Mouse (Mus musculus): ENCODE results near the gene Sh3bp5. TPM values are rescaled to one million over a fixed set of nuclear protein-coding genes. Genes with fewer than 3 reads are reported as not detected.

Sh3bp5 gene
- polyA plus RNA-seq, 1 experiment from 2014 or later = 29.9 TPM

GRCm38 (mm10) chr14:31432424-31432823 lies 3.5 kb downstream of the Sh3bp5 start:
- Histone ChIP-seq H3K36me3 (no peaks in the 10 kb centered on the region), H3K9ac (no peak overlapping the region), H3K27ac (ENCODE audit: poor library complexity, severe bottlenecking) (0 out of 2 replicates have a peak overlapping the region, but pooled peaks have one; percentile 18), H3K9me3 (replicated peaks) (no peaks in the 10 kb centered on the region), H3K4me1 (replicated peaks) (peaks cover 64% of the 10 kb centered on the region), H3K4me3 (no peak overlapping the region), H3K4me2 (peak overlapping the region; percentile 9; the same call in 1 of the 2 replicates), H3K27me3 (replicated peaks) (no peaks in the 10 kb centered on the region)
- WGBS = 41% methylated on average over 4 of the region's 4 CpGs
- ATAC-seq (ENCODE audit: insufficient number of reproducible peaks, low FRiP score) = no peak

DNA sequence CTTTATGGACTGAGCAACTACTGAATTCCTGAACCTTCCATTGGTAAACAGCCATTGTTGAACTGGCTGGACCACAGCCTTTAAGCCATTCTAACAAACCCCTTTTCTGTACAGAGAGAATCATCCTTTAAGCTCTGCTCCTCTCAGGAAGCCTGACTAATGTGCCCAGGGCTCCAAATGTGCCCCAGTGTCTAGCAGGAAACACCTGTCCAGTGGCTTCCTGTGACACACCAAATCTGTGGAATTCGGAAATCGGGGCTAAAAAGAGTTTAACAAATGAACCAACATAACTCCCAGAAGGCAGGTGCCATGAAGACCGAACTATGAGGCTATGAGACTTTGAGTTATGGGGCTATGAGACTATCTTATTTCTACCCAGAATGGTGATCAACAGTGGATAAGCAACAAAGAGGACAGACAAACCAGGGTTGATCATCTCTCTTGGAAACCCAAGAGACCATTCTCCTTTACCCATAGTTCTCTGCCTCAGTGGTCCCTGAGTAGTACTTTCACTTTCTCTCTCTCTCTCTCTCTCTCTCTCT lies 4.0 kb downstream of the Sh3bp5 start:
- 63% methylated on average over 3 of the region's 3 CpGs for WGBS
- Histone ChIP-seq H3K9ac (no peak overlapping the region), H3K27me3 (replicated peaks) (no peaks in the 10 kb centered on the region), H3K9me3 (replicated peaks) (no peaks in the 10 kb centered on the region), H3K36me3 (peaks cover 3% of the 10 kb centered on the region), H3K4me1 (replicated peaks) (peaks cover 69% of the 10 kb centered on the region), H3K27ac (ENCODE audit: poor library complexity, severe bottlenecking) (0 out of 2 replicates have a peak overlapping the region, but pooled peaks have one; percentile 18), H3K4me2 (0 out of 2 replicates have a peak overlapping the region, but pooled peaks have one; percentile 9), H3K4me3 (no peak overlapping the region)
- no peak for ATAC-seq (ENCODE audit: insufficient number of reproducible peaks, low FRiP score)

DNA sequence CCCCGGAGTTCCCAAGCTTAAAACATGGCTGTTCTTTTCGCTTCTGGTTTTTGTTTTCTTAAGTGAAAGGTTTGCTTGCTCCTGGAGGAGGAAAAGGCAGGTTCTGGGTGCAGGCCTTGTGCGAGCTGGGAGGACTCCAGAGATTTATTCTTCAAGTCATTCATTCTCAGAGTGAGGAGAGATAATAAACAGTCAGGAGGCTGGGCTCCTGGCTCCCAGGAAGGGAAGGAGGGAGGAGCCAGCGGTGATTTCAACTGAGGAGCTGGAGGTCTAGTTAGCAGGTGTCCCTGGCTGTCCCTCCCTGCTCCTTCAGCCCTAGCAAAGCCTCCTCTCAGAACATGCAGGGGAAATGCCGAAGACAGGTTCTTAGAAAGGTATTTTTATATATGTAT lies 6.9 kb downstream of the Sh3bp5 start:
- peak overlapping the region; percentile 56 for H3K27ac ChIP-seq (ENCODE audit: poor library complexity, severe bottlenecking)
- peaks cover 6% of the 10 kb centered on the region; the same call in 1 of the 2 replicates for H3K9me3 ChIP-seq (replicated peaks)
- WGBS = 28% methylated on average over 5 of the region's 5 CpGs
- 0 out of 2 replicates have a peak overlapping the region, but pooled peaks have one; percentile 1 for H3K9ac ChIP-seq
- H3K27me3 ChIP-seq (replicated peaks) = no peaks in the 10 kb centered on the region
- H3K4me1 ChIP-seq (replicated peaks) = peaks cover 58% of the 10 kb centered on the region
- H3K4me2 ChIP-seq = peak overlapping the region; percentile 43
- H3K36me3 ChIP-seq = peaks cover 18% of the 10 kb centered on the region
- ATAC-seq (ENCODE audit: insufficient number of reproducible peaks, low FRiP score) = no peak; the same call in 1 of the 2 replicates
- H3K4me3 ChIP-seq = no peak overlapping the region

DNA sequence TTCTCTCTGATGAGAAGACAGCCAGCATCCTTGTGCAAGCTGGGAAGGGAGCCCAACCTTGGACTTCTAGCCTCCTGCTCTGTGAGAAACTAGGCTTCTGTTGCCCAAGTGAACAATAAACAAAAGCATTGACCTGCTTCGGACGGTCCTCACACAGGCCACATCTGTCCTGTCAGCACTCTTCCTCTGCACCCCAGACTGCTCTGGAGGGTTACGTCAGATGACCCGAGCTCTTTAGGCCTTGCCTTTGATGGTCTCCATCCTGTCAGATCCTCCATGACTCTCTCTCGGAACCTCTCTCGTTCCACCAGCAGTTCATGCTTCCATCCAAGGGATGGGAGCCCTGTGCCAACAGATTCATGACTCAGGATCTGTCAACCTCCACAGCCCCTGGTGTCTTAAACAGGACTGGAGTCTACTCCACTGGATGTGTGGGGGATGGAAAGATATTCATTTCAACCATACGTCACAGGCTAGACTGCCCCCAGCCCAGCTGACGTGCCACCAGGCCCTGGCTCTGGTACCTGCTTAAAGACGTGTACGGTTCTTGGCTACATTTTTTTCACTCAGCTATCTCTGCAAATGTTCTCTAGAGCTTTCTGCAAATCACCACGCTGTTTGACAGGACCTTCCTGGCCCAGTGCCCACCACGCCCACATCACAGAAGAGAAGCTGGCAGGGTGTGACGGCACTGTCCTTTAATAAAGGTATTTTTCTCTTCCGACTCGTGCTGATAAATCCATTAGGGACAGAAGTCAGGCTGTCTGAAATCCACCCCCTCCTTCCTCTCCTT lies 7.5 kb downstream of the Sh3bp5 start:
- peaks cover 18% of the 10 kb centered on the region for H3K36me3 ChIP-seq
- peaks cover 6% of the 10 kb centered on the region; the same call in 1 of the 2 replicates for H3K9me3 ChIP-seq (replicated peaks)
- 0 out of 2 replicates have a peak overlapping the region, but pooled peaks have one; percentile 1 for H3K9ac ChIP-seq
- H3K4me3 ChIP-seq = no peak overlapping the region
- H3K27me3 ChIP-seq (replicated peaks) = no peaks in the 10 kb centered on the region
- H3K4me2 ChIP-seq = peak overlapping the region; percentile 43
- ATAC-seq (ENCODE audit: insufficient number of reproducible peaks, low FRiP score) = peak; percentile 54
- 21% methylated on average over 15 of the region's 15 CpGs for WGBS
- peaks cover 60% of the 10 kb centered on the region for H3K4me1 ChIP-seq (replicated peaks)
- H3K27ac ChIP-seq (ENCODE audit: poor library complexity, severe bottlenecking) = peak overlapping the region; percentile 56

- H3K4me2 ChIP-seq = peak overlapping the region; percentile 27; the same call in 1 of the 2 replicates
Observed at GRCm38 (mm10) chr14:31422961-31423791, 12.7 kb downstream of the Sh3bp5 start.

GRCm38 (mm10) chr14:31422395-31422794 lies 13.5 kb downstream of the Sh3bp5 start:
- H3K4me2 ChIP-seq = no peak overlapping the region
- no peak overlapping the region for H3K4me3 ChIP-seq
- H3K36me3 ChIP-seq = peaks cover 18% of the 10 kb centered on the region
- peak overlapping the region; percentile 74 for H3K27ac ChIP-seq (ENCODE audit: poor library complexity, severe bottlenecking)
- peaks cover 6% of the 10 kb centered on the region; the same call in 1 of the 2 replicates for H3K9me3 ChIP-seq (replicated peaks)
- no peaks in the 10 kb centered on the region for H3K27me3 ChIP-seq (replicated peaks)
- peaks cover 71% of the 10 kb centered on the region for H3K4me1 ChIP-seq (replicated peaks)
- ATAC-seq (ENCODE audit: insufficient number of reproducible peaks, low FRiP score) = no peak
- WGBS = 92% methylated on average over 5 of the region's 5 CpGs
- no peak overlapping the region for H3K9ac ChIP-seq

More at GRCm38 (mm10) chr14:31422961-31423791, 12.7 kb downstream of the Sh3bp5 start:
- Histone ChIP-seq H3K9me3 (replicated peaks) (peaks cover 6% of the 10 kb centered on the region; the same call in 1 of the 2 replicates), H3K27me3 (replicated peaks) (no peaks in the 10 kb centered on the region), H3K9ac (no peak overlapping the region), H3K4me3 (no peak overlapping the region), H3K27ac (ENCODE audit: poor library complexity, severe bottlenecking) (peak overlapping the region; percentile 74), H3K4me1 (replicated peaks) (peaks cover 72% of the 10 kb centered on the region), H3K36me3 (peaks cover 18% of the 10 kb centered on the region)
- ATAC-seq (ENCODE audit: insufficient number of reproducible peaks, low FRiP score) = peak; percentile 80
- WGBS = 52% methylated on average over 11 of the region's 11 CpGs

GRCm38 (mm10) chr14:31421509-31422295 lies 14.2 kb downstream of the Sh3bp5 start:
- 89% methylated on average over 18 of the region's 18 CpGs for WGBS
- Histone ChIP-seq H3K4me2 (no peak overlapping the region), H3K9ac (no peak overlapping the region), H3K27ac (ENCODE audit: poor library complexity, severe bottlenecking) (no peak overlapping the region; the same call in 1 of the 2 replicates), H3K4me1 (replicated peaks) (peaks cover 72% of the 10 kb centered on the region), H3K9me3 (replicated peaks) (peaks cover 6% of the 10 kb centered on the region; the same call in 1 of the 2 replicates), H3K27me3 (replicated peaks) (no peaks in the 10 kb centered on the region), H3K36me3 (peaks cover 13% of the 10 kb centered on the region), H3K4me3 (no peak overlapping the region)
- ATAC-seq (ENCODE audit: insufficient number of reproducible peaks, low FRiP score) = no peak

- no peak for ATAC-seq (ENCODE audit: insufficient number of reproducible peaks, low FRiP score)
- Histone ChIP-seq H3K9ac (no peak overlapping the region), H3K27ac (ENCODE audit: poor library complexity, severe bottlenecking) (no peak overlapping the region; the same call in 1 of the 2 replicates), H3K4me3 (no peak overlapping the region), H3K36me3 (peaks cover 6% of the 10 kb centered on the region), H3K27me3 (replicated peaks) (no peaks in the 10 kb centered on the region), H3K4me2 (no peak overlapping the region), H3K9me3 (replicated peaks) (peaks cover 6% of the 10 kb centered on the region; the same call in 1 of the 2 replicates), H3K4me1 (replicated peaks) (peaks cover 79% of the 10 kb centered on the region)
- 83% methylated on average over 7 of the region's 7 CpGs for WGBS
Observed at GRCm38 (mm10) chr14:31420985-31421384, 14.9 kb downstream of the Sh3bp5 start.

GRCm38 (mm10) chr14:31420562-31420961 lies 15.3 kb downstream of the Sh3bp5 start:
- Histone ChIP-seq H3K4me2 (no peak overlapping the region), H3K4me3 (no peak overlapping the region), H3K4me1 (replicated peaks) (peaks cover 83% of the 10 kb centered on the region), H3K9ac (0 out of 2 replicates have a peak overlapping the region, but pooled peaks have one; percentile 8), H3K9me3 (replicated peaks) (peaks cover 2% of the 10 kb centered on the region; the same call in 1 of the 2 replicates), H3K27me3 (replicated peaks) (no peaks in the 10 kb centered on the region), H3K36me3 (peaks cover 2% of the 10 kb centered on the region), H3K27ac (ENCODE audit: poor library complexity, severe bottlenecking) (no peak overlapping the region)
- 81% methylated on average over 7 of the region's 7 CpGs for WGBS
- no peak for ATAC-seq (ENCODE audit: insufficient number of reproducible peaks, low FRiP score)

GRCm38 (mm10) chr14:31420135-31420534 lies 15.7 kb downstream of the Sh3bp5 start:
- WGBS = 88% methylated on average over 8 of the region's 8 CpGs
- ATAC-seq (ENCODE audit: insufficient number of reproducible peaks, low FRiP score) = no peak
- no peak overlapping the region for H3K4me2 ChIP-seq
- H3K36me3 ChIP-seq = no peaks in the 10 kb centered on the region
- H3K27ac ChIP-seq (ENCODE audit: poor library complexity, severe bottlenecking) = no peak overlapping the region
- H3K4me3 ChIP-seq = no peak overlapping the region
- H3K9me3 ChIP-seq (replicated peaks) = no peaks in the 10 kb centered on the region
- H3K9ac ChIP-seq = 0 out of 2 replicates have a peak overlapping the region, but pooled peaks have one; percentile 8
- no peaks in the 10 kb centered on the region for H3K27me3 ChIP-seq (replicated peaks)
- peaks cover 87% of the 10 kb centered on the region for H3K4me1 ChIP-seq (replicated peaks)

Data from heart, embryonic 12.5 days (tissue).